Mouse (Mus musculus) frontal cortex, postnatal 14 days (tissue): ENCODE results near the gene Ell.
"Not testable (repeated sequence)": the region's sequence is repeated elsewhere in the genome, so short reads cannot be mapped to it uniquely, and the experiment has no call there.

Experiments used
- DNase-seq, 2 experiments: peaks; one replicate each; pipeline ENCODE4 v3.0.0; 2022; ENCODE audit warnings: low spot score in 2 of 2

Gene Ell

DNA sequence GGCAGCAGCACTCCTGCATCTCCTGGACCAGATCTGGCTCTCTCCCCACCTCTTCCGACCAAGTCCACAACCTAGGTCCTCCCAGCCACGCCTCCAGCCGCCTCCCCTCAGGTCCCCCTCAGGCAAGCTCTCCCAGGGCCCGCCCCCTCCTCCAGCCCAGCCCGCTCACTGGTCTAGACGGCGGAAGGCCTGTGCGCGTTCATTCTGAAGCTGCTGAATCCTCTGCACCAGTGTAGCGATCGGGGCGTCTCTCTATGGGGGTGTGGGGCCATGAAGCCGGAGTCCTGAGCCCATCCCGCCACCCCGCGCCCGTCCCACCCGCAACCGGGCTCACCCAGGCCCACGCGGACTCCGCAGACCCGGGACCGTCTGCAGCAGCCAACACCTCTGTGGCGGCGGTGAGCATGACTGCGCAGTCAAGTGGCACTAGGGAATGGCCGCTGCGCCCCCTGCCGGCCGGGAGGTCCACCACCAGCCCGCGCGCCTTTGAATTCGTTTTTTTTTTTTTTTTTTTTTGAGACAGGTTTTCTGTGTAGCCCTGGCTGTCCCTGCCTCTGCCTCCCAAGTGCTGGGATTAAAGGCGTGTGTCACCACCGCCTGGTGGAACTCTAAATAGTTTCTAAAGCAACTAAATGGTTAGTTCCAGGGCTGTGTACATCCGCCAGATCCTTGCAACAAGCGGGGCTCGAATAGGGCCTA, 32.8 kb upstream of the Ell start, which contains the start of gene Rex1bd:
Gene Rex1bd (minus strand): TSS at position 425 of the 699 bp plus-strand sequence.
- peak; percentile 84 to 87 for DNase-seq

DNA sequence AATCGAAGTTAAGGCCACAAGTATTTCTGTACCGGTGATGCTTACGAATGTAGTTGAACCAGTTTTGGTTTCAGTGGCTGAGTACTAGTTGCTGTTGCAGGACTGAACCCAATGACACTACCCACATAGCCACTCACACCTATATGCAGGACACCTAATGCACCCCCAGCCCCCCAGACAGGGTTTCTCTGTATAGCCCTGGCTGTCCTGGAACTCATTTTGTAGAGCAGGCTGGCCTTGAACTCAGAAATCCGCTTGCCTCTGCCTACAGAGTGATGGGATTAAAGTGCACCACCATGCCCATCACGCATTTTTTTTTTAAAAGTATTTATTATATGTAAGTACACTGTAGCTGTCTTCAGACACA, 32.2 kb upstream of the Ell start:
- no peak for DNase-seq

DNA sequence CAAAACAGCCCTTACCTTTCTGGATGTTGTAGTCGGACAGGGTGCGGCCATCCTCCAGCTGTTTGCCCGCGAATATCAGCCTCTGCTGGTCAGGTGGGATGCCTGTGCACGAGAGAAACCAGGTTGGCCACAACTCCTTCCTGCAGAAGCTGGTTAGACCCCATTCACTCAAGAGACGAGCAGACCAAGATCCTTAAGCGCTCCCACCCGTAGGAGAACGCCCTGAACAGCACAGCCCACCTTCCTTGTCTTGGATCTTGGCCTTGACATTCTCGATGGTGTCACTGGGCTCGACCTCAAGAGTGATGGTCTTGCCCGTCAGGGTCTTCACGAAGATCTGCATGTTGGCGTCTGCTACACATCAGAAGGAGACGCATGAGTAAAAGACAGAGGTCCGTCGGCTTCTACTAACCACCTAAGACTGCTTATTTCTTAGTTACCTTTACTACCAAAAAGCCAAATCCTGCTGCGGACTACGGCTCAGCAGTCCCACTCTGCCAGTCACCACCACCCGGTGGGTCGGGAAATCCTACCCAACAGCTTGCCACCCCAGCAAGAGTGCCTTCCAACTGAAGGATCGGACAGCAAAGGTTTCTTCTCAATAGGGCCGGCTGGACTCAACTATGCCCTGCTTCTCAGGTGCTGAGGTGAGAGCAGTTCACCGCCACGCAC, 29.8 kb upstream of the Ell start:
- DNase-seq, result no peak

DNA sequence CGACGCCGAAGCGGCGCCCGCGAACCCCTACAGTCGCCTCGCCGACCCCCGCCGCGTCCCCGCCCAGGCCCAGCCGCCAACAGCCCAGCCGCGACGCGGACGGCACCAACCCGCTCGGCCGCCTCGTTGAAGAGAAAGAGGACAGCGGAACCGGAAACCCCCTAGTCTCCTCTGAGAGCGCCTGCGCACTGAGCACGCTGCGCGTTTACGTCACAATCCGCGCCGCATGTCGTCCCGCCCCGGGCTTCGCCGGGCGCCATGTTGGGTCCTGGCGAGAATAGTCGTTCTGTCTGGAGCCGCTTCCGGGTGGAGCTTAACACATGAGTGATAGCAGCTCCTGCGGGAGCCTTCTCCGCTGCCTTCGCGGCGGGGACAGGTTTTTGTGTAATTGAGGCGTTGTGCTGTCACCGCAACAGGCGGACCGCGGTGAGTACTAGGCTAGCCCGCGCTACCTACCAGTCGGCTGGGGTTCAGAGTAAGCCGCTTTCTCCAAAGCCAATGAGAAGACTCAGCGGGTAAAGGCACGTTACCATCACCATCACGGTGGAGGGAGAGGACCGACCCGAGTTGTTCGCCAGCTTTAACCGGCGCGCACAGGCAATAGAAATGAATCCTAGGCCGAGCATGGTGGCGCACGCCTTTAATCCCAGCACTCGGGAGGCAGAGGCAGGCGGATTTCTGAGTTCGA, 28.9 kb upstream of the Ell start, which contains the start of gene Uba52:
Gene Uba52 (minus strand): TSS at position 574 of the 688 bp plus-strand sequence.
- DNase-seq, result peak; percentile 95 to 97

DNA sequence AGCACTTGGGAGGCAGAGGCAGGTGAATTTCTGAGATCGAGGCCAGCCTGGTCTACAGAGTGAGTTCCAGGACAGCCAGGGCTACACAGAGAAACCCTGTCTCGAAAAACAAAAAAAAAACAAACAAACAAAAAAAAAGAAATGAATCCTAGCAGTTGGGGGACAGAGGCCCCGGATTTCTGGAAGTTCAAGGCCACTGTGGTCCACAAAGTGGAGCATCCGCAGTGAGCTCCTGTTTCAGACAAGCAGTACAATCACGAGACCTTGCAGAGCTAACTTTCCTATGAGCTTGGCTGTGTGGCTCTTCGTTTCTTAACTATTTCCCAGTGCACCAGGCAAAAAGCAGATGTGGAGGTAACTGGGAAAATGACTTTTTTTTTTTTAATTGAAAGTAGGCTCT, 28.1 kb upstream of the Ell start:
- DNase-seq, result not testable (repeated sequence)

DNA sequence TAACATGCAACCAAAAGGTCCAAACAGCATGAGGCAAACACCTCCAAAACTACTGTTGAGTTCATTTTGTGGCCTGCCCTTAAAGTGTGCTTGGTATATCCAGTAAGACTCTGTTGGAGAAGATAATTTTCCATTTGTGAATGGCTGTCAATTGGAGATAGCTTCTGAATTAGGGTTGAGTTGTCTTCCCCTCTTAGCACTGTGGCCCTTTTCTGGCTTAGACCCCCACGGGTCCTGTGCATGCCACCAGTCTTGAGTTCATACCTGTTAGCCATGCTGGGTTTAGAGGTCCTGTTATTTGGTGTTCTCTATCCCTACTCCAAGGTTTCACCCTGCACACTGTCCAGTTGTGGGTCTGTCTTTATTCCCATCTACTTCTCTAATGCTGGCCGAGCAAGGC, 27.5 kb upstream of the Ell start:
- DNase-seq, result no peak

DNA sequence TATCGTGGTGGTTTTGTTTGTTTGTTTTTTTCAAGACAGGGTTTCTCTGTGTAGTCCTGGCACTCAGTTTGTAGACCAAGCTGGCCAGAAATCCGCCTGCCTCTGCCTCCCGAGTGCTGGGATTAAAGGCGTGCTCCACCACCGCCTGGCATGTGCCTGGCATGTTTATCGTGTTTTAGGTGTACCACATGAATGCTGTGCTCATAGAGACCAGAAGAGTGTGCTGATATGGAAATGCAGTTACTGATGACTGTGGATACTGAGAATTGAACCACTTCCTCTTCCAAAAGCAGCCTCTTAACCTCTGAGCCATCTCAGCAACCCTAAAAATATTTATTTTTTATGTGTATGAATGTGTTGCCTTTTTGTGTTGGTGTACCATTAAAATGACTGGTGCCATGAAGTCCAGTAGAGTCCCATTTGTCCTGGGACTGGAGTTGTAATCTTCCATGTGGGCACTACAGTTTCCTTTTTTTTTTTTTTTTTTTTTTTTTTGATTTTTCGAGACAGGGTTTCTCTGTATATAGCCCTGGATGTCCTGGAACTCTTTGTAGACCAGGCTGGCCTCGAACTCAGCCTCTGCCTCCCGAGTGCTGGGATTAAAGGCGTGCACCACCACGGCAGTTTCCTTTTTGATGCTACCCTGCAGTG, 26.9 kb upstream of the Ell start:
- DNase-seq, result no peak

DNA sequence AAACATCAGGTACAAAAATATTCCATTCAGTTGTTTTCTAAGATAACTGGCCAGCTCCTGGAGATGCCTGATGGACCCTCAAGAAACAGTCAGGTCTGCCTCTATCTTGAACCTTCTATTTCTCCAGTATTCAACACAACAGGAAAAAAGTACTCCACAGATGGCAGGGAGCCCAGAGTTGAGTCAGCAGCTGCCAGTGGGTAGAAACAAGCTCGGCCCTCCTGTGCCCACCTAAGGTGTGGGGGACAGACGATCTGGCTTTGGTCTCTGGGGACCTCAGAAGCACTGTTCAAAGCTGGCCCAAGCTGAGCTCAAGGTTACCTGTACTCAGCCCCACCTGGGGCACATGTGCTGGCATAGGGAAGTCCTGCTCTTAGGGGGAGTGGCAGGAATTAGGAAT, 25.8 kb upstream of the Ell start:
- DNase-seq, result no peak

DNA sequence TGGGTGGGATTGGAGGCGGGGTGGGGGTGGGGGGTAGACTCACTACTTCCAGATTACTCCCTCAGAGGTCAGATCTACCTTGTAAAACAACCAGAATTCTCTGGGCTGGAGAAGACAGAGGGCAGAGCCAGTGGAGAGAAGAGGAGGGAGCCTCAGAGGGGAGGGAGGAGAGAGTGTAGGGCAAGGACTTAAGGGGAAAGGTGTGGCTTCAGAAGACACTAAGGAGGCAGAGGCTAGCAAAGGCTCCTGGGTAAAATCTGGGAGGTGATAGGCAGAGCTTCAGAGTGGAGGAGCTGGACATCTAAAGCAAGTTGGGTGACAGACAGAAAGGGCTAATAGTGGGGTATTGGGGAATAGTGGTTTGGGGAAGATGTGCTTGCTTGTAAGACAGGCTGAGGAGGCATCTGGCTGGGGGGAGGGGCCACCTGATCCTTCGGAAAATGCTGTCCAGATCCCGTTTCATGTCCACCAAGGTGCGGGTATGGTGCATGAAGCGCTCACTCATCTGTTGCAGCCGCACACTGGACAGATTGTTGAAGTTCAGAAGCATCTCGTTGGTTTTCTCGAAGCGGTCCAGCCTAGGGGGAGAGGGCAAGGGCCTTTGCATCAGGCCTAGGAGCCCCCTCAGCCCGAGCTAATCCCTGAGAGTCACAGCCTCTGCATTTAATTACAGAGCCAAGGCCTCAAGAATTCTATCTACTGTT, 21.2 kb upstream of the Ell start:
- no peak for DNase-seq

DNA sequence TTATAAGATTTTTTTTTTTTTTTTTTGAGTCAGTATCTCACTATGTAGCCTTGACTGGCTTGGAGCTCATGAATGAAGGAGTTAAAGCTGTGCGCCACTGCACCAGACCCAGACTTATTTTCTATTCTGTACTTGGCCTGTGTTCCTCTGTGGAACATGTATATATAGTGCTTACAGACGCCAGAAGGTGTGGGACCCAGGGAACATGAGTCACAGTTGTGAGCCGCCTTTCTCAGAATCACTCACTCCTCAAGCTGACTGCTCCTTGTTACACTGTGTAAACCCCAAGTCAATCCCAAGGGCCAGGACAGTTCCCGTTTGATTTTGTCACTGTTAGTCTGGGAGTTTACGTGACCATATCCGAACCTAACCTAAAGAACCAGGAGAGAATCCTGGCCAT, 20.2 kb upstream of the Ell start:
- DNase-seq, result no peak

DNA sequence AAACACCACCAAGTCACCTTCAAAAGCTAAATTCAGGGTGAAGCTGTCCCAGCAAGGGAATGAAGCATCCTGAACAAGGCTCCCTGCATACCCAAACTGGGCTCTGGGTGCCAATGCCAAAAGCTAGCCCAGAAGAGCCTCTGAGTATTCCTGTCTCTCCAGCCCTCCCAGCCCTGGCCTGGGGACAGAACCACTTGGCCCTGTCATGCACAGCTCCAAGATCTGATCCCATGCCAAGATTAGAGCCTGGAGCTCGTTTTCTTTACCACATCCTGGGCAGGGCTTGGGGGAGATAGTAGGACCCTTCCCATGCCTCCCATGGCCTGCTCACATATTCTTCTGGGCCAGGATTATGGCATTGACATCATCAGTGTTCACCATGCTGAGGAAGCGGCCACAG, 19.7 kb upstream of the Ell start:
- no peak for DNase-seq

DNA sequence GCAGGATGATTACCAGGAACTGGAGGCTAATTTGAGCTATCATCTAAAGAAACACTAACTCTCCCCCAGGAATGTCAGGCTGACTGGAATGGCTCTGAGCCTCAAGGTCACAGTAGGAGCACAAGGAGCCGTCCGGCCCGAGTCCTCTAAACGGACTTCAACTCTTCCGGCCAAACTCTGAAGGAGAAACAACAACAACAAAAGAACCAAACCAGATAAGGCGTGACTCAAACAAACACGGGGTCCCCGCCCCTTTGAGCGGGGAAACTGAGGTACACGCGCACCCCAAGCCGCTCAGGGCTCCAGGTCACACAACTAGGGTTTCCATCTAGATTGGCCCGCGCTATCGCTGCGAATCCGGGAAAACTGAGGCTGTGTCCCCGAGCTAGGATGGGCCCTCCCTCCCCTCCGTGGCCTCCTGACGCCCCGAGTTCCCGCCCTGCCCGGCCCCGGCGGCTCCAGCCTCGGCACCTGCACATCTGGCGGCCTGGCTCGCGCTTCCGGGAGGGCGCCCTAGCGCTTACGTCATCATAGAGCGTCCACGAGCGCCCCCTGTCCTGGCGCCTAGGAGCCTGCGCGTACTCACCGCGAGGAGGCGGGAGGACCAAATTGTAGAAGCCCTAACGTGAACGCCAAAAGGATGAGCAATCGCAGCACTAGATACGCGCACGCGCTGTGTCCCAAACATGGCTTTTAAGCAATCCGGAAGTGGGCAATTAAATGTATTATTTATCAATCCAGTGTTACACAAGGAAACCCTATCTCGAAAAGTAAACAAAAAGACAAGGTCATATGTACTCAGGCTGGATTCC, 16.5 kb upstream of the Ell start:
- peak; percentile 92 to 93 for DNase-seq

DNA sequence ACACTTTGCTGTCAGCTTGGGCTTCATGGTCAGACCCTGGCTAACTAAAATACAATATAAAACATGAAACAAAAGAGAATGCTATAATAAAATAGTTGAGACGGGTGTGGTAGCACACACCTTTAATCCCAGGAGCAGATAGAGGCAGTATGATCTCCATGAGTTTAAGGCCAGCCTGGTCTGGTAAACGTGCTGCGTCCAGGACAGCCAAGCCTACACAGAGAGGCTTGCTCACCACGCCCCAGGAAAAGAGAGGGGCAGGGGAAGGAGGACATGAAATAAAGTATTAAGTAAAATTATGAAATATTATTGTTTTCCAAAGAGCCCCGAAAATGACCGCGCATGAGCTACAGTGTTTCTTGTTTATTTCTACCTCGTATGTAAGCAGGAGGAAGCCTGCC, 12.1 kb upstream of the Ell start:
- DNase-seq, result no peak

DNA sequence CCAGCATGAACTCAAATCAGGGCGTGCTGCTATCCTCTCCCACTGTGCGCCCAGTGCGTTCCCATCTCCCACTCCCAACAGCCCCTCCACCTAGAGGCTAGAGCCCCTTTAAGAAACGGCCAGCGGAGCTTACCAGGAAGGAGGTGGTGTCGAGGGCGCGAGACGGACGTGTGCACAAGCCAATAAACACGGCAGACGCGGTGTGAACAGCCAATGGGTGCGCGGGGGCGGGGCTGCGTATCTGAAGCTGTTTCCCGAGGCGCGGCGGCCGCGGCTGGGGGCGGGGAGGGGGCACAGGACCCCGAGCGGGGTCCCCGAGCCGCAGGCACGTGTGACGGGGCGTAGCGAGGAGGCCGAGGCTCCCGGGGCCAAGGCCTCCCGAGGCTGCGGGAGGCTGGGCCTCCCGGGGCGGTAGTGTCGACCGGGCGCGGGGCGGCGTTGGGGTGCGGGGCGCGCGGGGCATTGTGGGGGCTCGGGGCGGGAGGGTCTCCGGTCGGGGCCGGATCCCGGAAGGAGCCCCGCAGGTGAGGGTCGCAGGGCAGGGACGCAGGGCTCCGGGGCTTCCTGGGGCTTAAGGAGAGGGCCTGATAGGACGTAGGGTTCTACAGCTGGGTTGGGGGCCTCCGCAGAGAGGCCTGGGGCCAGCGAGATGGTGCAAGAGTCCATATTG, 11.6 kb upstream of the Ell start, which contains the start of the genes Fkbp8 and Kxd1:
Gene Fkbp8 (plus strand): TSS at position 213 of the 670 bp plus-strand sequence.
Gene Kxd1 (minus strand): TSS at position 445 of the 670 bp plus-strand sequence.
- peak; percentile 96 to 99 for DNase-seq

DNA sequence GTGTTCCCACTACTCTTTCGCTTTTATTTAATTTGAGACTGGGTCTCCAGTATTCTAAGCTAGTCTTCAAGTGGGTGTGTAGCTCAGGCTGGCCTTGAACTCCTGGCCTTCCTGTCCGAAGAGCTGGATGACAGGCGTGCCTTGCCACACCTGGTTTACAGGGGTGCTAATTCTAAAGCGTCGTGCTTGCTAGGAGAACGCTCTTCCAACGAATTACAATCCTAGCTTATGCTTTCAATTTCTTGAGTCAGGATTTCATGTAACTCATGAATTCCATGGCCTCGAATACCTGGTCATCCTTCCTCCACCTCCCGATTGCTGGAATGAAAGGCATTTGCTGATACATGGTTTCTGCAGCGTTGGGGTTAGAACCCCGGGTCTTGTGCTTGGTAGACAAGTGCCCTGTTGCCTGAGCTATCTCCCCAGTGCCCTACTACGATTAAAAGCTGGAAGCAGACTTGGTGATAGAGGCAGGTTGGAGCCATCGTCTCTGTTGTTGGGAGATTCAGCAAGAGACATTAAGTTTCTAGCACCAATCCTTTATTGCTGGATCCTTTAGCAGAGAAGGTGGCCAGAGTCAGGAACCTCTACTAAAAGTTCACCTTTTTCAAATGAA, 11.0 kb upstream of the Ell start:
- DNase-seq, result no peak

DNA sequence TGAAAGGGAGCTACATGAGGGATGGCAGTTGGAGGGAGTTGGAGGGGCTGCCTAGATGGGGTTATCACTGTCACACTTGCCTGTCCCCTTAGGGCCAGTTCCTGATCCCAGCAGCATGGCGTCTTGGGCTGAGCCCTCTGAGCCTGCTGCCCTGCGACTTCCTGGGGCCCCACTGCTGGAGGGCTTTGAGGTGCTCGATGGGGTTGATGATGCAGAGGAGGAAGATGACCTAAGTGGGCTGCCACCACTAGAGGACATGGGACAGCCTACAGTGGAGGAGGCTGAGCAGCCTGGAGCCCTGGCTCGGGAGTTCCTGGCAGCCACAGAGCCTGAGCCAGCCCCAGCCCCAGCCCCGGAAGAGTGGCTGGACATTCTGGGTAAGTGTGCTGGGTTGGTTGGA, 10.0 kb upstream of the Ell start:
- DNase-seq, result no peak

DNA sequence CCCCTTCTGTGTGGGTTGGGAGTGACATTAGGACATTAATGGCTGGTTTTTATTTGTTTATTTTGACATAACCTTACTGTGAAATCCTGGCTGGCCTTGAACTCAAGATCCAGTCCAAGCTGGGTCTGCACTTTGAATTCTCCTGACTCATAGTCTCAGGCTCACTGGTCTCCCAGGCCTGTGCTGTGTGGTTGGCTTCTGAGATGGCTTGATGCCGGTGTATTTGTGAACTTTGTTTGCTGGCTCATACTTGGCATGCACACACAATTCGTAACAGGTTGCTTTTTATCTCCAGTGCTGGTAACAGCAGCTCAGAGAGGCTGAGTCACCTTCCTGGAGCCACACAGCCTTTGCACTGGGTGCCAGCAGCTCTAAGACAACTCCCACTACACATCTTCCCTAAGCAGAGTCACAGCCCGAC, 9.5 kb upstream of the Ell start:
- DNase-seq, result no peak

DNA sequence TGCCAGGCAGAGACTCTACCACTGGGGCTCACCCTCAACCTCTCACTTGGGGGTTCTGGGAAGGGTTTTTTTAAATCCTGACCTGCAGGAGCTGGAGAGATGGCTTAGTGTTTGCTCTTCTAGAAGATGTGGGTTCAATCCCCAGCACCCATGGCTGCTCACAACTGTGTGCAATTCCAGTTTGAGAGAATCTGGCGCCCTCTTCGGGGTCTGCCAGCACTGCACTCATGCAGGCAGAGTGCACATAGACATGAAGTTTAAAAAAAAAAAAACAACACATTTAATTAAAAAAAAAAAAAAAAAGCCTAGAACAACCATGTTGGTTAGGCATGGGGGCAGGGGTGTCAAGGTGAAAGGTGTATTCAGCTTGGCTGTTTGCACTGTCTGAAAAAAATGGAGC, 8.9 kb upstream of the Ell start:
- DNase-seq, result no peak

DNA sequence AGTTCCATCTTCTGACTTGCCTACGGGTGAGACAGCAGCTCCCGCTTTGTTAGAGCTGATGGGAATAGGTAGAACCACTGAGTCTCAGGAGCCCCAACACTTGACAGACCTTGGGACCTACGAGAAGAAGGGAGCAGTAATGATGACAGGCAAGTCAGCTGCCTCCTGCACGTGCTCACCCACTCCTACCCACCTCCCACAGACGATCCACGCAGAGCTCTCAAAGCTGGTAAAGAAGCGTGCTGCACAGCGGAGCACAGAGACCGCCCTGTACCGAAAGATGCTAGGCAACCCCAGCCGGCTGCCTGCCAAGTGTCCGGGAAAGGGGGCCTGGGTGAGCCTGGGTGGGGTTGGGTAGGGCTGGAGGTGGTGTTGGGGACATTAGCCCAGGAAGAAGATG, 5.0 kb upstream of the Ell start:
- no peak for DNase-seq

DNA sequence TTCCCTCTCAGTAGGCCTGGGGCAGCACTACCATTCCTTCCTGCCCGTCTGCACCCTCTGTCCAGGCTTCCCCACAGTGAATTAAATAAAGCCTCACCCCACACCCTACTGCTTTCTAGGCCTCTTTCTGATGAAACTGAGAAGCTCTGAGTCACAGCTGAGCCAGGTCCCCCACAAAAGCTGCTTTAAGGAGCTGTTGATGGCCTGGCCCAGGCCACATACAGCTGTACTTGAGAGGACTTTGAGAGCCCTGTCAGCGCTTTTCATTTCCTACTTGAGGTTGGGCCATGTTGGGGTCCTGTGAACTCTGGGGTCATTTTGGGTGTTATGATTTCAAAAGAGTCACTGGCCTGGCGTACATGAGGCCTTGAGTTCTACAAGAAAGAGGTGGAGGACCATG, 4.0 kb upstream of the Ell start:
- DNase-seq, result no peak
